Mouse (Mus musculus) embryo, embryonic 9.5 days (tissue): ENCODE data around the gene Klhl26.

ENCODE experiments used
- DNase-seq: peaks from one replicate; pipeline ENCODE4 v3.0.0-alpha.2; 2017; ENCODE audit errors: extremely low spot score

Gene Klhl26

DNA sequence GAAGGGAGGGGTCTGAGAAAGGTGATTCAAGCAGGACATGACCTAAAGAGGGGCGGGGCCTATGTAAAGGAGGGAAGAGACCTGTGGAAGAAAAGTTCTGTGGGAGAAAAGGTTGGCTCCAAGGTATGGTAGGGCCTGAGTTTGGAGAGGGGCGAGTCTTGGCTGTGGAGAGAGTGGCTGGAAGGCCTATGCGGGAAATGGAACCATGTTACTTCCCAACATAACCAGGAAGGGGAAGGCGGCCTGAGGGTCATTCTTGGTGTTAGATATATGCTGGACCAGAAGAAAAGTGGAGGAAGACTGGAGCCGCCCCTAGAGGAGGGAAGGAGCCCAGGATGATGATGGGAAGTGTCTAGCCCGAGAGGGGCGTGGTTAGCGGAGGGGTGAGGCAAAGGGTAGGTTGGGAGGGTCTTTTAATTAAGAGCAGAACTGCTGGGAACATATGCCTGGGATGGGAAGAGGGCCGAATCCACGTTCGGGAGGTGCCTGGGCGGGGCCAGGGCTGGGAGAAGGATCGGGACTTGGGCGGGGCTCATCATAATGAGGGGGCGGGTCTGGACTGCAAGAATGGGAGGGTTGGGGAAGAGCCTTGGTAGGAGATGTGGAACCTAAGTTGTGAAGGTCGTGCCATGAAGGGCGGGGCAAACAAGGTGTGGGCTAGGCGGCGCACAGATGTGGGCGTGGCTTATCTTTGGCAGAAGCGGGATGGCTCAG, 658 bp upstream of the Klhl26 start:
- DNase-seq, result peak; percentile 77

DNA sequence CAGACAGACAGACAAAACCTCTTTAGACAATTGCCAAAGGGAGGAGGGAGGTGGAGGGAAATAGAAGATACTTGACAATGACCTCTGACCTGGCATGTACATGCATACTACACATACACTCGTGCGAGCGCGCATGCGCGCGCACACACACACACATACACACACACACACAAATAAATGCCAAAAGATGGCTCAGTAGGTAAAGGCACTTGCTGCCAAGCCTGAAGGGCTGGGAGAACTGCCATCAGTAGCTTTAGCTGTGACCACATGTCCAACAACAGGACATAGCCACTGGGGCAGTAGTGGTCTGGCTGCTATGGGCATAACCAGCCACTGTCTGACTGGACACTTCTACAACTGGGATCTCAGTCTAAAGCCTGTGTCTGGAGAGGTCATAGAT, 4.9 kb downstream of the Klhl26 start:
- DNase-seq, result no peak

DNA sequence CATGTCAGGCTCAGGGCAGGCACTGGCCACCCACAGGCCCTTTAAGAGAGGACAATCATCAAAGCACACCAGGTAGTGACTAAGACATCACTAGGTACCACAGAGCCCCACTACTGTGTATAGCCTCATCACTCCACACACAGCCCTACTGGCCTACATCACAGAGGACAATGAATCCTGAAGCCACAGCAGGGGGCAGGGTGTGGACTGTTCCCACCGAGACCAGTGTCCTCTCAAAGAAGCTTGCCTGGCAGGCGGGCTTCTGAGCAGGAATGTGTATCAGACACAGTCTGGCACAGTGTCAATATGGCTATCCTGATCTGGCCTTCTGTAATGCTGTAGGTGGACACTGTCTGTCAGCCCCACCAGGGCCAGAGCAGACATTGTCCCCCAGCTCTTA, 6.8 kb downstream of the Klhl26 start:
- DNase-seq, result no peak

DNA sequence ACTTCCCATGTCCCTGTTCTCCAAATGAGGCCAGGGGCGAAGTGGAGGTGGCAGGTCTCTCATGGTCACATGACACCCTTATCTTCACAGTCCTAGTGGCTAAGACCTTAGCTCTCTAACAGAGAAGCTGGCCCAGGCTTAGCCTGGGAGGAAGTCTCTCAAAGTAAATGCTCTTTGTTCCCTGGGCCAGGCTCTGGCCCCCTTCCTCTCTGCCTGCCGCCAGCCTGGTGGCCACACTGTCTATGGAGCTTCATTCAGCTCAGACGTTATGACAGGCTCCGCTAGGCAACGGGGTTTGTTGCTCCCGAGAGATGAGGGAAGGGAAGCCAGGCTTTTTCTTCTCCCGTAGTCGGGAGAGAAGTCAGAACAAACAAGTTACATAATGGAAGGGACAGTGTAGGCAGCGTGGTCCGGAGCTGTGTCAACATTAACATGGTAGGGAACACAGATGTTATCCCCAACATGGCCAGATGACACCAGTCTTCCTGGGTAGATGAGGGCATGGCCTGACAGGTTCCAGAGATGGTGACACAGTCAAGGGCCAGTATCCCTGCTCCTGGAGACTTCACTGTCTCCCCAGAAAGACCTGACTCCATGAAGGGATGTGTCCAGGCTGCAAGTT, 7.4 kb downstream of the Klhl26 start:
- DNase-seq, result no peak

DNA sequence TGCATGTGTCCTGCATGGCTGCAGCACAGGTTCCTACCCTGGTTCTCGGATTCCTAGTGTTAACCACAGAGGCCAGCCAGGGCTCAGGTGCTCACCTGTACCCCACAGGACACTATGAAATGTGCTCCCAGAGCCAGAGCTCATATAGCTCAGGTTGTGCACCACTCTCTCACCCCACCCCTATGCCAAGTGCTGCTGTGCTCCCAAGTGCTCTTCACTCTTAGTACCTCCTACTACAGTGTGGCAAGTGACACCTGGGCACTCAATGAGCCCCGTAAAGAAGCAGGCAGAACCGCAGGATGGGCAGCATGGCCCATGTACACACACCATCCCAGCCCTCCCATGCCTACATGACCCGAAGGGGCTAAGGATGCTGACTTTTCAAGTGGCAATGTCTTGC, 8.0 kb downstream of the Klhl26 start:
- DNase-seq, result no peak

DNA sequence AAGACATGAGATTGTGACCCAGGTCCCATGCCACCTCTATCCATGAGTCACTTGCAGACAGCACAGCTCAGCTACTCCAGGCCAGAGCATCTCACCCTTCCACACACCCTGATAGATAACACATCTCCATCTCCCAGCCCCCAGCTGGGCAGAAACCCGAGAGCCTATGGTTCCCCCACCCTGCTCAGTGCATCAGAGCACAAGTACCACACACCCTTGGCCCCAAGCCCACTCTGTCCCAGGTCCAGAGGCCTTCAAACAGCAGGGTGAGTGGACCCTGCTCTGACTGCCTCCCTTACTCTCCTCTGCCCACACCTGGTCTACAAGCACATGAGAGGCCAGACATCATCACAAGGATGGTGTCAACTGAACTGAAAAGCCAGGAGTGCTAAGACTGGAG, 8.9 kb downstream of the Klhl26 start:
- no peak for DNase-seq

DNA sequence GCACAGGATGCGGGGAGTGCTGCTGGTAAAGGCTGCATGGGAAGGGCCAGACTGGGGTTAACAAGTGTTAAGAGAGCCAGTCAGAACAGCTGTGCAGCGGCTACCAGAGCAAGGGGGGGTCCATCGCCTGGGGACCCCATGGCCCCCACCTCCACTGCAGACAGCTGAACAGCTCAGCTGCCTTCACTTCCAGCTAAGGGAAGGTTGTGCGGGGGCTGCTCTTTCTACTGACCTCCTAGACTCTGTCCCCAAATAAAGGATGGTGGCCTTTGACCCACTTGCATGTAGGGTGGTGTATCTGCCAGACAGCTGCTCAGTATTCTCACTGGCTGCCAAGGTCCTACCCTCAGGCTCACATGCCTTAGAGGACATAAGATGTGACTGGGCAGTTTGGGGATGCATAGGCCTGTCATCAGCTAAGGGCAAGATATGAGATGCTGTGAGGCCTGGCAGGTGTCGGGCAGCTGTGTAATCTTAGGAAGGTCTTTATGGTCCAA, 9.5 kb downstream of the Klhl26 start:
- DNase-seq, result no peak

DNA sequence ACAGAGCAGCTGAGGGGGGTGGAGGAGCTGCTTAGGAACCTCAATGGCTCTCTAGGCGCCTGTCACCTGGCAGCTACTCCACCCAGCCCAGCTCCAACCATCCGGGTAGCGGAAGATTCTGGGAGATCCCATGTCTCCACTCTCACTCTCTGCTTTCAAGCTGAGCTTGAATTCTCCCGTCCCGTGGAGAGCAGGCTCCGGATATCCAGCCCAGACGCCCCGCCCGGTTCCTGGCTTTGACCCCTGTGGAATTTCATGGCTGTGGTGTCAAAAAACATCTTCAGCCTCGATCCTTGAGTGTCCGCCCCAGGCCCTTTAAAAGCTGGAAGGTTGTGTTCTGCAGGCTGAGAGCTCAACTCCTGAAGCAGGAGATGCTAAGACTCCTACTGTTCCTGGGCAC, 10.0 kb downstream of the Klhl26 start:
- DNase-seq, result no peak

DNA sequence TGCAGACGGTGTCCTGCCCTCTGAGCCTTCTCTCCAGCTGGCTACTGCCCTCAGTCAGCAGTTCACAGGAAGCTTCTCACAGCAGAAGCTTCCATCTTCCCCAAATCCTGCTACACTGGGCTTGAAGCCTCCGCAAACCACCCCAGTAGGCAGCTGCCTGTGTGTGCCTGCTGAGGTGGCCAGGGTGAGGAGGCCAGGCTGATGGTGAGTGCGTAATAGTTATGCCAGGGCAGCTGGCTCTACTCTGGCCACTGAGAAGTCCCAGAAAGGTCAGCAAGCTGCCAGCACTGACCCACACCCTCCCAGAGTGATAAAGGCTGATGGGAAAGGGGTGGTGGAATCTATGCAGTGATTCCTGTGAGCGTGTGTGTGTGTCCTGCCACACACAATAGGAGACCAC, 10.5 kb downstream of the Klhl26 start:
- no peak for DNase-seq

DNA sequence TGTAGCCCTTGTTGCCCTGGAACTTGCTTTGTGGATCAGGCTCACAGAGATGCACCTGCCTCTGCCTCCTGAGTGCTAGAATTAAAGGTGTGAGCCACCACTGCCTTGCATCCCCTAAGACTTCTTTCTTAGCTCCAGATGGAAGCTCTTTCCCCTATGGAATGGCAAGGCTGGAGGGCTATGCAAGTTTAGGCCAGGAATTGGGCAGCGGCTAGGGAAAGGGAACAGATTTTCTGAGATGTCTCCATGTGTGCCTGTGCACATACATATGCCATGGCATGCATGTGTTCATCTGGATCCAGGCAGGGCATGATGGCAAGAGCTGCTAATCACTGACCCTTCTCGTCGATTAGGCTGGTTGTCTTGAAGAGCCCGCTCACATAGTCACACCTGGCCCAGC, 11.1 kb downstream of the Klhl26 start:
- no peak for DNase-seq

DNA sequence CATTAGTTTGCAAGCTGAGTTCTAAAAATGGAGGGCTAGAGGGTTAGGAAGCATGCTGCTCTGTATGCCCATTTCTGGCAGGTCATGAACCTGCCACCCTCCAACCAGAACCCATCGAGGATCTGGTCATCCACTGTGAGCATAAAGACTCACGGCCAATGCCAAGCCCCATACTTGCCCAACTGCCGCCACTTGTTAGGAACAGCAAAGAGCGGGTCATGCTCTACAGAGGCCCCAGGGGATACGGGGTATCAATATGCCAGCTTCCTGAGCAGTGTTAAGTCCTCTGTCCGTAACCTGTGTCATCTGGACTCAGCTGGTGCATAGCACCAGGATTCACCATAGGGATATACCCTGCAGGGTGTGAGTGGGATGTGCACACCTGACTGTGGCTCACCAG, 12.6 kb downstream of the Klhl26 start:
- no peak for DNase-seq

DNA sequence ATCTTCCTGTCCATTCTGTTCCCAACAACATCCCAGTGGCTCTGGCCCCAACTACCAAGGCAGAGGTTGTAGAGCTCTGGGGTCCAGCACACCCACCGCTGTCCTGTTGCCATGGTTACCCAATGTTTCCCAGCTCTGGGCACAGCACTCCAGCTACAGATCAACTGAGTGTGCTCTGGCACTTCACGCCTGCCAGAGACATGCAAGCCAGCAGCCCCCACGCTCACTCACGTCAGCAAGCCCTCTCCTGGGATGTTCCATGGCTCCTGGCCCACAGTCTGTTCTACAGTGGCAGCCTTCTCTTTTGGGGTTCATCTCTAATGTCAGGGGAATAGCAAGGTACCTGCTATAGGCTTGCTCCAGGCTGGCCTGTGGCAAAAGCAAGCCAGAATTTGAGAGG, 13.5 kb downstream of the Klhl26 start:
- DNase-seq, result no peak

DNA sequence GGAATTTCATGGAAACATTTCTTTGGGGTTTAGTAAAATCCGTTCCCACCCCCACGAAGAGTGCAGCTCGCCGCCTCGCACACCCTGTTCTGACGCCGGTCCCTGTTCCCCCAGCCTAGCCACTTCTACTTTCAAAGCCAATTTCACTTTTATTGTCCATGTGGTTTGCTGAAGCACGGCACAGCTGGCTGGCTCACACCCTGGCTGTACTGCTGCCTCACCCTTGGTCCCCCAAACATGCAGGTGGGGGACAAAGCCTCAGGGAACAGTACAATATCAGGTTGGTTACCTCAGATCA, 14.3 kb downstream of the Klhl26 start:
- no peak for DNase-seq

DNA sequence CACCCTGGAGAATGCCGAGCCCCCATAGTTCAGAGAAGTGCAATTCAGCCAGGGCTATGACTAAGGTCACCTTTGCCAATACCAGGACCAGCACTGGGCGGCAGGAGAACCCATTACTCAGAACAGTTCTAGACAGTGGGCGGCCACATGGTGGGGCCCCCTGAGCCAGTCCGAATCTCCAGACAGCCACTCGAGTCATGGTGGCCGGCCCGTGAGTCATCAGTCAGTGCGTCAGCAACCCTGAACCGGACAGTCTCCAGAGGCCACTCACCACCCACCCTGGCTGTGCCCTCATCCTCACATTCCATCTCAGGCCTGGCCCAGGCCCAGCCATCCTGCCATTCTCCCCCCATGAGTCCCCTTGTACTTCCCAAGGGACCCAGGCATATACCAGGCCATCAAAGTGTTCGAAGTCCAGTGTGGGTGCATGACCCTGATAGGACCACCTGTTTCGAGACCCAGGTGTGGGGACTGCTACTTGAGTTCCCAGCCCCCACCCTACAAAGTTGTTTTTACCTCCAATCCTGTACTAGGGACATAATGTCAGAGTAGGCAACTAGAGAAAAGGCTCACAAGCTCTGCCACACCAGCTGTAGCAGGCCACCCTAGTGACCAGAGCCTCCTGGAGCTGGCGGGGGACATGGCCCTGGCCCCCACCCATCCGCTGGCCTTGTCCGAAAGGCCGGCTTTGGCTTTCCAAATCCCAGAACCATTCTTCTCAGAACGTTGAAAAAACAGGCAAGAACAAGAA, 14.8 kb downstream of the Klhl26 start:
- DNase-seq, result no peak

DNA sequence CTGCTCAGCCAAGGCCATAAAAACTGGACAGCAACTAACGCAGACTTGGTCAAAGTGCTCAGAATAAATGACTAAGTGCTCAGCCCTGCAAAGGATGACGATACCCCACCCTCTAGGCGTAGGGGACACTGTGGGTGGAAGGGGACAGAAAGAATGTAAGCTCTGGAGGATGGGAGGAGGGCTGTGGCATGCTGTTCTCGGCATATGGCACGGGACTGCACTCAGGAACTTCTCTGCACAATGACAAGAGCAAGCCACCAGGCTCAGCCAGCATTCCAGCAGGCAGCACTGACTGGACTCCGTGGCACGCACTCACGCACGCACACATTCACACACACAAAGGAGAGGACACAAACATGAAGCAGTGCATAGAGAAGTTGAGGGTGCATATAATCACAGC, 16.2 kb downstream of the Klhl26 start:
- DNase-seq, result no peak

DNA sequence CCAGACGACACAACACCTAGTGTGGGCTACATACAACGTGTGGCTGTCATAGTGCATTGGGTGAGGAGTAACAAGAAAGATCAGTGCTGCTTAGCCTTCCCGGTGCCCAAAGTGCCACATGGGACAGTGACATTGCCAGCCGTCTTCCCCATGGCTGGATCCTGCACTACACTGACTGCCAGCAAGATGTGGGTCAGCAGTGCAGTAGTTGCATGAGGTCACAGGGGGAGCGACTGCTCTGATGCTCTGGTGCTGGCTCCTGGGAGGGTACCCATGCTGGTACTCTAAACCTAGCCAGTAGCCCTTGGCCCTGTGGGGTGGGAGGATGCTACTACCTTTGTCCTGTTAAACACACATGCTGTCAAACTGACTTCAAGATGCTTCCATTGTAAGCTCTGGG, 16.6 kb downstream of the Klhl26 start:
- DNase-seq, result no peak

DNA sequence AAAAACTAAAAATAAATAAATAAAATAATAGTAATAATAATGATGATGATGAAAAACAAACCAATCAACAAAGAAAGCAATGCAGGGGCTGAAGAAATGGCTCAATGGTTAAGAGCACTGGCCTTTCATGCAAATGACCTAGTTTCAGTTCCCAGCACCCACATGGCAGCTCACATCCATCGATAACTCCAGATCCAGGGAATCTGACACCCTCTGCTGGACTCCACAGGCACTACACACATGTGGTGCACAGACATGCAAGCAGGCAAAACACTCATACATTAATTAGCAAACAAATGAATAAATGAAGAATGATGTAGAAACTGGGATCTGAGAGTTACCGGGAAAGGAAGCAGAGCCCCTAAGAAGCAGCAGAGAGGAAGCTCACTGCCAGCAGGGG, 17.1 kb downstream of the Klhl26 start:
- no peak for DNase-seq

DNA sequence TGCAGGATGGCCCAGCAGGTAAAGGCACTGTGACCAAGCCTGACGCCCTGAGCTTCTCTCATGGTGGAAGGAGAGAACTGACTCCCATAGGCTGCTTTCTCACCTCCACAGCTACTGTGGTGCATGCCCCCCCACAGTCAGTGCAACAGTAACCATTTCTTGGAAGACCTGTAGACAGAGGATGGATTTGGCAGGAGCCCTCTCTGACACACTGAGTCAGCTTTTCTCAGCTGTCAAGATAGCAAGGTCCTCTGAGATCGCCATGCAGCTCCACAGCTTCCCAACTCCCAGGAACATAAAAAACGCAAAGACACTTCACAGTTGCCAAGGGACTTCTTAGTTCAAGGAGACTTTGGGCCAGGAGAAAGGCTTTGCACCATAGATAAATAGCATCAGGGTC, 18.3 kb downstream of the Klhl26 start:
- no peak for DNase-seq

DNA sequence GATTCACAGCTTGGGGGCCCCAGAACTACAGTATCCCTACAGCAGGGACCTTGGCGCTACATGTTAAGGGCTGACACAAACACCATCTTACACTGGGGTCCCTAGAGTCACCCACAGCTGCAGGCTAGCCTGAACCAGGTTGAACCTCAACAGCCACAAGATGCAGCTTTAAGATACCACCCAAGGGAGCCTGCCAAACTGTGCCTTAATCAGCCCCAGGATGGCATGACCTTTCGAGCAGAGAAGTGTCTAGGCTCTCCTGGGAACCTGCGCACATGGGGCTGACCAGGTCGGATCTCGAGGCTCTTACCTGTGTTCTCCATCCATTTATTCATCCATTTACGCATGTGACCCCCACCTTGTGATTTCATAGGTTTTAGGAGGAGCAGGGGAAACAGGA, 18.9 kb downstream of the Klhl26 start:
- DNase-seq, result no peak

DNA sequence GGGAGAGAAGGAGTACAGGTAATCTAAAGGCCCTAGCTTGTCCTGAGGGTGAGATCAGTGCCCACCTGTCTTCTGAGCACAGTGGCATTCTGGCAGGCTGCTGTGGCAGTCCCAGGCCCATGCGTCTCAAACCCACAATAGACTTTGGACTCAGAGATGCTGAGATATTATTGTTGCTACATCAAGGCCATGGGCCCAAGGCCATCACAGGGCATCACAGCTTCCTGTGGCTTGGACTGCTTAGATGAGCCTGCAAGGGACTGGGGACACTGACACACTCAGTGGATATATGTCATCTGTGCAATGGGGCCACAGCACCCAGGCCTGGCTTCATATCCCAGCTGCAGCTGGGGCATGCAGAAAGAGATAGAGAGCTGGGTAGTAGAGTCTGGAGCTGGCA, 19.8 kb downstream of the Klhl26 start:
- no peak for DNase-seq

DNA sequence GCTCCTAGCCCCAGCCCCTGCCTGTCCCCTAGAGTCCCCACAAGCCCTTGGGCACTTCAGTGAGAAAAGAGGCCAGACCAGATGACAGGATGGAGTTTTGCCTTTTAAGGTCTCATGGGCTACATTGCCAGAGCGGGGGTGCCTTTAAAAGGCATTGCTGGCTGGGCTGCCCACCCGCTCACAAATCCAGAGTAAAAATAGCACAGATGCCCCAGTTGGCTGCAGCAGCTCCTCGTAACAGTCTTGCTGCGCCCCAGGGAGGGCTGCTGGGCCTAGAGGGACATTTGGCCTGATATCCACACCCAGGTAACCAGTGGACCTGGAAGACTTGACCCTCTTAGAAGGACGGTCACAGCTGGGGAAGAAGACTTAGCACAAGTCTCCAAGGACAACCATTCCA, 22.9 kb downstream of the Klhl26 start:
- no peak for DNase-seq

DNA sequence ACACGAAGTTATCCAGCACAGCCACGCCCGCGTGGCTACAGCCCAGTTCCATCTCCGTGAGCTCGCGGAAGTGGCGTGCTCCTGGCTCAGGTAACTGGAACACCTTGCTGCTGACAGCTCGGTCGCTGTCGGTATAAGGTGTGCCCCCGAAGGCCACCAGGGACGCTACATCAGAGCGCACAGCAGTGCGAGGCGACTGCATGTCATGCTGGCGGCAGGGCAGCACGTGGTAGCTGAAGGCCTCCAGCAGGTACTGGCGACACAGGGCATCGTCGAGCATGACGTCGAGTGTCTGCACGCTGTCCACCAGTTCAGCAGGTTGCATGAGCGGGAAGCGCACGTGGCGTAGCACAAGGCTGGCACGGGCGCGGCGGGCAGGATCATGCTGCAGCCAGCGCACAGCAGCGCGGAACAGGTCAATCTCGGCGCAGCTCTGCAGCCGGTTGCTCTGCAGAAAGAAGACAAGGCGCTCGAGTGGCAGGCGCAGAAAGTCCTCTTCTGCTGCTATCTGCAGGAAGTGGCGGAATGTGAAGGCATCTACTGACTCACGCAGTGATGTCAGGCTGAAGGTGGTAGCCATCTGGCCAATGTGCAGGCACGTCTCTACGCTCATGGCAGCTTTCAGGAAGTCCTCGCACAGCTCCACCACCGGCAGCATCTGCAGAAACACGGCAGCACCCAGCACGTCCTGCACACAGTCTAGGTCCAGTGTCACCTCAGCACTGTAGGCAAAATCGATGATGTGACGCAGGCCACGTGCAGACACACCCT, 24.4 kb downstream of the Klhl26 start:
- no peak for DNase-seq
